Mouse (Mus musculus) megakaryocyte, embryonic 14.5 days (primary cell): ENCODE data around the gene Blvrb. TPM values are rescaled to one million over a fixed set of nuclear protein-coding genes. Genes with fewer than 3 reads are reported as not detected.

Experiments
- H3K27me3 ChIP-seq: replicated peaks from 2 replicates; pipeline ENCODE3; 2012; ENCODE audit warnings: inconsistent platforms
- H3K36me3 ChIP-seq: replicated peaks from 2 replicates; pipeline ENCODE3; 2012; ENCODE audit warnings: low read length, inconsistent platforms, mixed read lengths
- H3K4me1 ChIP-seq: 2 replicates; pipeline ENCODE4 v1.6.1; 2012; ENCODE audit warnings: inconsistent platforms
- H3K4me3 ChIP-seq: replicated peaks from 2 replicates; pipeline ENCODE3; 2012; ENCODE audit warnings: moderate library complexity, mild to moderate bottlenecking, inconsistent platforms
- H3K9me3 ChIP-seq: 2 replicates; pipeline ENCODE4 v1.6.1; 2012; ENCODE audit warnings: inconsistent platforms
- FLI1 ChIP-seq: IDR thresholded peaks from 2 replicates; pipeline ENCODE4 v1.6.1; 2012; ENCODE audit warnings: low read length, inconsistent platforms, mixed read lengths
- GATA1 ChIP-seq: IDR thresholded peaks from 3 replicates; pipeline ENCODE4 v1.6.1; 2012; ENCODE audit warnings: mixed read lengths, low read length, inconsistent platforms, borderline replicate concordance
- polyA plus RNA-seq: library from polyadenylated mRNA; stranded (reverse); fragments of >175 nt; gene quantifications from 2 replicates; pipeline ENCODE4 v1.2.3, GENCODE M21; 2012; ENCODE audit warnings: low replicate concordance; ENCODE audit not compliant: insufficient read depth

Gene Blvrb
- polyA plus RNA-seq, result 330 and 332 TPM in 2 replicates

GRCm38 (mm10) chr7:27447419-27448286 lies at the start of gene Blvrb, which contains the start of gene Sptbn4:
Gene Blvrb (plus strand): TSS chr7:27447978.
Gene Sptbn4 (minus strand): TSS chr7:27447686.
- H3K9me3 ChIP-seq, result peaks cover 4% of the 10 kb centered on the region; the same call in 1 of the 2 replicates
- peaks cover 38% of the 10 kb centered on the region for H3K27me3 ChIP-seq
- H3K4me3 ChIP-seq, result peak within 1 kb of the TSS; percentile 96
- peaks cover 63% of the 10 kb centered on the region for H3K4me1 ChIP-seq
- H3K36me3 ChIP-seq, result peaks cover 21% of the 10 kb centered on the region
- no peak for TF ChIP-seq FLI1
- TF ChIP-seq GATA1, result no peak

DNA sequence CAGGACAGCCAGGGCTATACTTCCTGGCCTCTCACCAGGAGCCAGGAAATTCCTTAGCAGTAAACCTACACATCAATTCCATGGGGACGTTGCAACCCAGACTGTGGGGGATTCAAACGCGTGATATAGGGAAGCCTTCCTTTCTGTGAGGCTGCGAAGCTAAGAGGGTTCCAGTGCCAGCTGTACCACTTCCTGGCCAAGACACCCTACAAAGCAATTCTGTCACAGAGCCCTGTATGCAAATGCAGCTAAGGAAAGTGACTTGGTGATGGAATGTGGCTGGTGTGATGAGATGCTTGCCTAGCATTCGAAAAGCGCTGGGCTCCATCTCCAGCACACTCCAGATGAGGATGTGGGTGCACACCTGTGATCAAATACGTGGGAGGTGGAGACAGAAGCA lies 47.2 kb upstream of the Blvrb start:
- TF ChIP-seq GATA1 (no peak), FLI1 (no peak)
- Histone ChIP-seq H3K4me1 (peaks cover 32% of the 10 kb centered on the region), H3K9me3 (peaks cover 24% of the 10 kb centered on the region), H3K4me3 (no peak overlapping the region), H3K36me3 (no peaks in the 10 kb centered on the region), H3K27me3 (peaks cover 90% of the 10 kb centered on the region)

- TF ChIP-seq FLI1 (no peak), GATA1 (no peak)
- Histone ChIP-seq H3K4me3 (peak overlapping the region; percentile 67), H3K27me3 (peaks cover 89% of the 10 kb centered on the region), H3K9me3 (peaks cover 33% of the 10 kb centered on the region), H3K36me3 (no peaks in the 10 kb centered on the region), H3K4me1 (peaks cover 13% of the 10 kb centered on the region)
Observed at GRCm38 (mm10) chr7:27402675-27403074, 45.1 kb upstream of the Blvrb start.

GRCm38 (mm10) chr7:27404203-27404942 lies 43.4 kb upstream of the Blvrb start:
- Histone ChIP-seq H3K4me3 (no peak overlapping the region), H3K4me1 (peaks cover 28% of the 10 kb centered on the region), H3K36me3 (no peaks in the 10 kb centered on the region), H3K27me3 (peaks cover 92% of the 10 kb centered on the region), H3K9me3 (peaks cover 32% of the 10 kb centered on the region)
- TF ChIP-seq GATA1 (no peak), FLI1 (no peak)

- H3K36me3 ChIP-seq, result no peaks in the 10 kb centered on the region
- TF ChIP-seq GATA1 (no peak), FLI1 (no peak)
- peaks cover 34% of the 10 kb centered on the region for H3K9me3 ChIP-seq
- H3K4me3 ChIP-seq, result no peak overlapping the region
- peaks cover 94% of the 10 kb centered on the region for H3K27me3 ChIP-seq
- peaks cover 28% of the 10 kb centered on the region for H3K4me1 ChIP-seq
Observed at GRCm38 (mm10) chr7:27406481-27406880, 41.3 kb upstream of the Blvrb start.

DNA sequence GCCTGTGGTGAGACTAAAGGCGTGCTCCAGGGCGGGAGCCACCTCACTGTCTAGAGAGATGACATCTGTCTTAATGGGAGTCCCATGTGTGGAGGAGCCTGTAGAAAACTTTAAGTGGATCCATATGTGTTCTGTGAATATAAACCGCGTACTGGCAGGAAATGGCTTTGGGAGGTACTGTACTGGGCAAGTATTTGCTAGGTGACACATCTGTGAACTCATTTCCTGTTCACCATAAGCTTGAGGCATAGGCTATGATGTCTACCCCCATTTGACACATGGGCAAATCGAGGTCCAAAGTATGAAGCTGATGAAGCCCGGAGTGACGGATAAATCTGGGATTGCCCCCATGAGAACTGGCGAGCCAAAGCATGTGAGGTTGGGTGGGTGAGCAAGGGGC lies 40.0 kb upstream of the Blvrb start:
- peaks cover 31% of the 10 kb centered on the region for H3K9me3 ChIP-seq
- H3K36me3 ChIP-seq, result no peaks in the 10 kb centered on the region
- TF ChIP-seq GATA1, result no peak
- TF ChIP-seq FLI1, result no peak
- peaks cover 24% of the 10 kb centered on the region for H3K4me1 ChIP-seq
- H3K4me3 ChIP-seq, result no peak overlapping the region
- H3K27me3 ChIP-seq, result peaks cover 90% of the 10 kb centered on the region

GRCm38 (mm10) chr7:27408379-27409176 lies 39.2 kb upstream of the Blvrb start:
- Histone ChIP-seq H3K36me3 (no peaks in the 10 kb centered on the region), H3K27me3 (peaks cover 88% of the 10 kb centered on the region), H3K4me1 (peaks cover 24% of the 10 kb centered on the region), H3K9me3 (peaks cover 24% of the 10 kb centered on the region), H3K4me3 (peak overlapping the region; percentile 88)
- no peak for TF ChIP-seq GATA1
- TF ChIP-seq FLI1, result no peak

GRCm38 (mm10) chr7:27417151-27417550 lies 30.6 kb upstream of the Blvrb start:
- peaks cover 45% of the 10 kb centered on the region for H3K27me3 ChIP-seq
- no peaks in the 10 kb centered on the region for H3K36me3 ChIP-seq
- H3K9me3 ChIP-seq, result peaks cover 8% of the 10 kb centered on the region
- TF ChIP-seq FLI1 (no peak), GATA1 (no peak)
- H3K4me3 ChIP-seq, result no peak overlapping the region
- no peaks in the 10 kb centered on the region for H3K4me1 ChIP-seq

GRCm38 (mm10) chr7:27419101-27419500 lies 28.7 kb upstream of the Blvrb start:
- H3K9me3 ChIP-seq, result peaks cover 10% of the 10 kb centered on the region
- TF ChIP-seq FLI1 (no peak), GATA1 (no peak)
- no peaks in the 10 kb centered on the region for H3K4me1 ChIP-seq
- H3K27me3 ChIP-seq, result peaks cover 39% of the 10 kb centered on the region
- H3K4me3 ChIP-seq, result no peak overlapping the region
- H3K36me3 ChIP-seq, result no peaks in the 10 kb centered on the region
